Mouse (Mus musculus) small intestine, adult 2 months (tissue): ENCODE results near the gene Dntt. TPM values are rescaled to one million over a fixed set of nuclear protein-coding genes. Genes with fewer than 3 reads are reported as not detected.

Experiments
- H3K27ac ChIP-seq: fragments of 200-500 bp; 2 replicates; pipeline ENCODE4 v1.5.1; 2012; ENCODE audit warnings: low read depth, low read length, control low read depth, inconsistent platforms; ENCODE audit not compliant: insufficient read depth
- H3K27me3 ChIP-seq: fragments of 200-500 bp; 2 replicates; pipeline ENCODE4 v1.6.1; 2012; ENCODE audit warnings: mild to moderate bottlenecking, moderate library complexity, low read length, inconsistent platforms; ENCODE audit not compliant: control insufficient read depth, insufficient read depth
- H3K36me3 ChIP-seq: fragments of 200-500 bp; 2 replicates; pipeline ENCODE4 v1.6.1; 2012; ENCODE audit warnings: mild to moderate bottlenecking, low read length, control low read depth, inconsistent platforms; ENCODE audit not compliant: control insufficient read depth, insufficient read depth
- H3K4me1 ChIP-seq: fragments of 200-500 bp; 2 replicates; pipeline ENCODE4 v1.6.1; 2012; ENCODE audit warnings: low read length, inconsistent platforms, mixed read lengths; ENCODE audit not compliant: control insufficient read depth, insufficient read depth, insufficient read length
- H3K4me3 ChIP-seq: fragments of 200-500 bp; 2 replicates; pipeline ENCODE4 v1.5.1; 2012; ENCODE audit warnings: low read depth, mild to moderate bottlenecking, control low read depth, inconsistent platforms, low read length, moderate library complexity
- CTCF ChIP-seq: fragments of 200-500 bp; IDR thresholded peaks from 2 replicates; pipeline ENCODE4 v1.5.1; 2012; ENCODE audit warnings: low read depth, mild to moderate bottlenecking, control low read depth, inconsistent platforms, low read length, moderate library complexity, mixed read lengths; ENCODE audit not compliant: insufficient replicate concordance, insufficient read length; ENCODE audit errors: extremely low read depth
- POLR2A ChIP-seq: fragments of 200-500 bp; IDR thresholded peaks from 2 replicates; pipeline ENCODE4 v1.6.1; 2012; ENCODE audit warnings: low read depth, mild to moderate bottlenecking, control low read depth, inconsistent platforms, low read length, moderate library complexity
- WGBS: fragments of 180-500 bp; shearing (Covaris S2); methylation state at CpG from one replicate; pipeline ENCODE4 v1.1.7; 2018; 5-methylcytosine and 5-hydroxymethylcytosine counted together
- polyA plus RNA-seq: library from polyadenylated mRNA; depleted of rRNA; stranded (reverse); fragments of >200 nt; gene quantifications from 2 replicates; pipeline ENCODE4 v1.2.3, GENCODE M21; 2012

Dntt gene
- polyA plus RNA-seq, 1 experiment = not detected

DNA sequence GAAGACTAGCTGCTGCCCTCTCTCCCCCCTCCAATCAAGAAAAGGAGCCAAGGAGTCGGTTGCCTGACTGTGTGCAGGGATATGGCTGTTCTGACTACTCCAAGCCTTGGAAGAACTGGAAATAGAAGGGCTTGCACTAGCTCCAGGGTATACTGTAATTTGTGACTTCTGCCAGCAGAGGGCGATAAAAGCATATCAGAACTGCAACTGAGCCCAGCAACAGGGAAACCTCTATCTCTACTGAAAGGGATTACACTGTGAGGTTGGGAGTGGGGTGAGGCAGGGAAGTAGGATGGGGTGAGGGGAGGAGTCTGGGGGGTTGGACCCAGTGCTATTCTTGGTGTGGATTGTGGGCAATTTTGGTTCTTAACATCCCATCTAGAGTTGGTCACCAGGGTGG lies 57.6 kb downstream of the Dntt start:
- no peaks in the 10 kb centered on the region for H3K36me3 ChIP-seq
- H3K4me1 ChIP-seq = no peaks in the 10 kb centered on the region
- H3K27me3 ChIP-seq = 0 out of 2 replicates have a peak, but pooled peaks cover 2% of the 10 kb centered on the region
- WGBS = 0% methylated on average over 2 of the region's 2 CpGs
- no peak overlapping the region for H3K4me3 ChIP-seq
- TF ChIP-seq CTCF (peak; percentile 47; the same call in 1 of the 2 replicates), POLR2A (no peak)
- H3K27ac ChIP-seq = no peak overlapping the region

DNA sequence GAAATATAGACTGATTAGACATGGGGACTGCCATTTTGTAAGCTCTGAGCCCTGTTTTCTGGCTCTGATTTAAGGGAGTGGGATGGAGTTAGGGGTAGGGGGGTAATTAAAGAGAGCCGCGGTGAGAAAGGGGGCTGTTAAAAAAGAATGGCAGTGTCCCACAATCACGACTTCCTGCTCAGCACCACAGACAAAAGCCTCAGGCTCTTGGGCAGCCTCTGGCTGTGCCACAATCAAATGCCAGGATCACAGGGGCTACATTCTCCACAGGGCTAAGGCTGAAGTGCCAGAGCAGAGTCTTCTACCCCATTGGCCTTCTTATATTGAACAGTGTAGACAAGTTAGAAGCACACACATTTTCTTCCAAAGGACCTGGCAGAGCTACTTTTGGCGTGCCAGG lies 58.8 kb downstream of the Dntt start:
- 59% methylated on average over 4 of the region's 4 CpGs for WGBS
- no peak overlapping the region for H3K4me3 ChIP-seq
- H3K4me1 ChIP-seq = no peaks in the 10 kb centered on the region

DNA sequence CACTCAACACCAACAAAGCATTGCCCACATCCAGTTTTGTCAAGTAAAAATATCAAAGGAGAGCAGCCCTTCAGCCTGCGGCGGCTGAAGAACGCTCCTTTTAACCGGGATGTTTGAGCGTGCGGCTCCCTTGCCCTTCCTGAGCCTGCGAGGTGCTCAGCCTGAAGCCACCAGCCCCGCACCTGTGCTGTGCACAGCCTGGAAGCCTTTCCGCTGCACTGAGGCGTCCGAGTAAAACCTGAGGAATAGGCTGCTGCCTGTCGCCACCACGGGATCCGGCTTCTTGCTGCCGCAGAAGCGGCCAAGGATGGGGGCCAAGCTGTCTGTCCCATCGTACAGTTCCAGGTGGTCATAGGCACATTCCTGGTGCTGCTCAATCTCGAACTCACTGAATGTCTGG lies 59.4 kb downstream of the Dntt start:
- no peaks in the 10 kb centered on the region for H3K36me3 ChIP-seq
- H3K27ac ChIP-seq = no peak overlapping the region
- 0 out of 2 replicates have a peak, but pooled peaks cover 2% of the 10 kb centered on the region for H3K27me3 ChIP-seq
- no peaks in the 10 kb centered on the region for H3K4me1 ChIP-seq
- WGBS = 33% methylated on average over 18 of the region's 18 CpGs
- H3K4me3 ChIP-seq = no peak overlapping the region
- TF ChIP-seq CTCF (no peak), POLR2A (no peak)

More for the DNA sequence above, 58.8 kb downstream of the Dntt start:
- Histone ChIP-seq H3K27me3 (0 out of 2 replicates have a peak, but pooled peaks cover 2% of the 10 kb centered on the region), H3K27ac (no peak overlapping the region), H3K36me3 (no peaks in the 10 kb centered on the region)
- TF ChIP-seq CTCF (no peak), POLR2A (no peak)

DNA sequence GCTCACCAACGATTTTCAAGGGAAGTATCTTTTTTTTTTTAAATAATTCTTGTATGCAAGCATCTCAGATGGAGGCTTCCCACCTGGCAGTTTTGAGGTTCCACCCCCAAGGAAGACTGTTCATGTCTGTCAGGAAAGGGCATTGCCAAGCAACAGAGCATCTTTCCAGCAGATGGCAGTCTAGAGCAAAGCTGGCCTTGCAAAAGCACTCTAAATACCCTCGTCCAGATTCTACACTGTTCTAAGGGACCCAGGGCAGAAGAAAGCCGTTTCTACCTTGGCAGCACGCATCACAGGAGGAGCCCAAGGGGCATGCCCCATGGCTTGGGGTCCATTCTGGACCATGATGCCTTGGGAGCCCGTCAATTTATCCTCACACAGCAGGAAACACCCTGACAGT lies 60.8 kb downstream of the Dntt start:
- WGBS = 5% methylated on average over 5 of the region's 5 CpGs
- Histone ChIP-seq H3K27ac (no peak overlapping the region), H3K27me3 (0 out of 2 replicates have a peak, but pooled peaks cover 2% of the 10 kb centered on the region), H3K4me3 (no peak overlapping the region), H3K36me3 (no peaks in the 10 kb centered on the region), H3K4me1 (no peaks in the 10 kb centered on the region)
- TF ChIP-seq CTCF (peak; percentile 68; the same call in 1 of the 2 replicates), POLR2A (no peak)

DNA sequence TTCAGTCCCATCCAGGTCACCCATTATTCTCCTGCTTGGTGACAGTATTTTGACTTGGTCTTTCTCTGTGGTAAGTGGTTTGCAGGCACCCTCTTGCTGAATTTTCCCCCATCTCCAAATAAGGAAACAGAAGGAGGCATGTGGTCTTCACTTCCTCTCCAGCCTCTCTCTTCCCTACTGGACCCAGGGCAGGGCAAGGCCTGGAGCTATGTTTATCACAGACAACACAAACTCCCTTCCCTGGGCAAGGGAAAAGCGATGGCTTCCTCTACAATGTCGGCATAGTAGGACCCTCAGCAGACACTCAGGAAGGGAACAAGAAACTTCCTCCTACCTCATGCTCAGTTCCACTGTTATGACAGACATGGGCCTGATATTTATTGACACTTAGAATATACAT lies 62.8 kb downstream of the Dntt start:
- TF ChIP-seq CTCF (no peak), POLR2A (no peak)
- WGBS = 61% methylated on average over 2 of the region's 2 CpGs

DNA sequence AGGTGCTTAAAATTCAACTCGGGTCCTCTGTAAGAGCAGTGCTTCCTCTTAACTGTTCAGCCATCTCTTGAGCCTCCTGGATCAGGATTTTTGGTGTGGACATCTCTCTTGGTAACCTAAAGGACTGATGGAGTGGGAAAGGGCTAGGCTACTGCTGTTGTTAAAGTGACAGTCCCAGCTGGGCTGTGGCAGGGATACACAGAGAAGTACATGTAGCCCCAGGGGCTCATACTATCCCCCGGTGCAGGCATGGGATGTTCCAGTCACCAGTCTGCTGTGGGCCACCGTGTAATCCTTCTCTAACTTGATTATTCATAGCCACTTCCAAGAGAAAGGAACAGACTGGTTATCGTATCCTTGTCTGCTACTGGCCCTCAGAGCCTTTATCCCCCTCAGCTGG lies 68.0 kb downstream of the Dntt start:
- 69% methylated on average over 4 of the region's 4 CpGs for WGBS
- no peak overlapping the region for H3K4me3 ChIP-seq
- no peaks in the 10 kb centered on the region for H3K4me1 ChIP-seq
- TF ChIP-seq CTCF (no peak), POLR2A (no peak)
- no peaks in the 10 kb centered on the region for H3K36me3 ChIP-seq
- H3K27ac ChIP-seq = no peak overlapping the region
- H3K27me3 ChIP-seq = no peaks in the 10 kb centered on the region

More for the DNA sequence above, 62.8 kb downstream of the Dntt start:
- Histone ChIP-seq H3K27me3 (0 out of 2 replicates have a peak, but pooled peaks cover 2% of the 10 kb centered on the region), H3K36me3 (no peaks in the 10 kb centered on the region), H3K4me1 (no peaks in the 10 kb centered on the region), H3K27ac (no peak overlapping the region), H3K4me3 (no peak overlapping the region)

DNA sequence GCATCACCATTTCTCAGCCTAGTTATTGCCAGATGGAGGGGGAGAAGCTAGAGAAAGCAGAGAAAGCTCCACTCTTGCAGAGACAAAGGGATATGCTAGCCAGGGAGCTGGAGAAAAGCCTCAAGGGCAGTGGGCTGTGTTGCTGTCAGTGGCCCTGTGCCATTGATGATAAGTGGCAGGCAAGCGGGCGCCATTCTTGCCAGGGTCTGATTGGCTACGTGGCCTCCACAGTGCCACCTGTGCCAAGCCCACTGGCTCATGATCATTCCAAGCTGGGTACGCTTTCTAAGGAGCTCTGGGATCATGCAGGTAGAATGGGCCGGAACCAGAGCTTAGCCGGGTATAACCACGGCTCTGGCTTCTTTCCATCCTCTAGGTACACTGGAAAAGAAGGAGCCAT lies 71.8 kb downstream of the Dntt start:
- no peaks in the 10 kb centered on the region for H3K36me3 ChIP-seq
- no peaks in the 10 kb centered on the region for H3K27me3 ChIP-seq
- H3K4me1 ChIP-seq = no peaks in the 10 kb centered on the region
- TF ChIP-seq CTCF (no peak), POLR2A (no peak)
- H3K4me3 ChIP-seq = no peak overlapping the region
- H3K27ac ChIP-seq = no peak overlapping the region
- WGBS = 91% methylated on average over 7 of the region's 7 CpGs
